Mouse (Mus musculus) midbrain, embryonic 13.5 days (tissue): ENCODE measurements around the gene Nphp3. TPM values are rescaled to one million over a fixed set of nuclear protein-coding genes. Genes with fewer than 3 reads are reported as not detected.

Source experiments
- ATAC-seq: fragments of 200-750 bp; cut with Nextera tagmentation; 2 replicates; pipeline ENCODE4 v1.8.0; 2017; ENCODE audit warnings: mild to moderate bottlenecking, moderate TSS enrichment, moderate library complexity
- H3K27ac ChIP-seq: fragments of 300-500 bp; sonication (generic); 2 replicates; pipeline ENCODE4 v1.5.1; 2015; ENCODE audit warnings: inconsistent platforms, mild to moderate bottlenecking, moderate library complexity
- H3K27me3 ChIP-seq: fragments of 300-500 bp; sonication (generic); 2 replicates; pipeline ENCODE4 v1.6.1; 2015; ENCODE audit warnings: mild to moderate bottlenecking, inconsistent platforms
- H3K36me3 ChIP-seq: fragments of 300-500 bp; sonication (generic); 2 replicates; pipeline ENCODE4 v1.6.1; 2015; ENCODE audit warnings: mild to moderate bottlenecking, inconsistent platforms
- H3K4me1 ChIP-seq: fragments of 300-500 bp; sonication (generic); replicated peaks from 2 replicates; pipeline ENCODE4 v1.6.1; 2015; ENCODE audit warnings: inconsistent platforms
- H3K4me2 ChIP-seq: fragments of 300-500 bp; sonication (generic); replicated peaks from 2 replicates; pipeline ENCODE4 v1.6.1; 2015; ENCODE audit warnings: moderate library complexity, mild to moderate bottlenecking, inconsistent platforms
- H3K4me3 ChIP-seq: fragments of 300-500 bp; sonication (generic); replicated peaks from 2 replicates; pipeline ENCODE4 v1.5.1; 2015; ENCODE audit warnings: mild to moderate bottlenecking, inconsistent platforms
- H3K9ac ChIP-seq: fragments of 300-500 bp; sonication (generic); replicated peaks from 2 replicates; pipeline ENCODE4 v1.6.1; 2015; ENCODE audit warnings: mild to moderate bottlenecking, inconsistent platforms
- H3K9me3 ChIP-seq: fragments of 300-500 bp; sonication (generic); 2 replicates; pipeline ENCODE4 v1.6.1; 2016; ENCODE audit warnings: mild to moderate bottlenecking, inconsistent platforms
- WGBS: fragments of 180-500 bp; shearing (Covaris S2); methylation state at CpG from one replicate; pipeline ENCODE4 v1.1.7; 2015; 5-methylcytosine and 5-hydroxymethylcytosine counted together
- polyA plus RNA-seq: library from polyadenylated mRNA; unstranded; fragments of >200 nt; fragmentation: Nextera tagmentation; extraction: Ambion mirVana; gene quantifications from 2 replicates; pipeline ENCODE4 v1.2.1, GENCODE M21; 2015

Nphp3 gene
- polyA plus RNA-seq: 2.8 and 3.3 TPM in 2 replicates

DNA sequence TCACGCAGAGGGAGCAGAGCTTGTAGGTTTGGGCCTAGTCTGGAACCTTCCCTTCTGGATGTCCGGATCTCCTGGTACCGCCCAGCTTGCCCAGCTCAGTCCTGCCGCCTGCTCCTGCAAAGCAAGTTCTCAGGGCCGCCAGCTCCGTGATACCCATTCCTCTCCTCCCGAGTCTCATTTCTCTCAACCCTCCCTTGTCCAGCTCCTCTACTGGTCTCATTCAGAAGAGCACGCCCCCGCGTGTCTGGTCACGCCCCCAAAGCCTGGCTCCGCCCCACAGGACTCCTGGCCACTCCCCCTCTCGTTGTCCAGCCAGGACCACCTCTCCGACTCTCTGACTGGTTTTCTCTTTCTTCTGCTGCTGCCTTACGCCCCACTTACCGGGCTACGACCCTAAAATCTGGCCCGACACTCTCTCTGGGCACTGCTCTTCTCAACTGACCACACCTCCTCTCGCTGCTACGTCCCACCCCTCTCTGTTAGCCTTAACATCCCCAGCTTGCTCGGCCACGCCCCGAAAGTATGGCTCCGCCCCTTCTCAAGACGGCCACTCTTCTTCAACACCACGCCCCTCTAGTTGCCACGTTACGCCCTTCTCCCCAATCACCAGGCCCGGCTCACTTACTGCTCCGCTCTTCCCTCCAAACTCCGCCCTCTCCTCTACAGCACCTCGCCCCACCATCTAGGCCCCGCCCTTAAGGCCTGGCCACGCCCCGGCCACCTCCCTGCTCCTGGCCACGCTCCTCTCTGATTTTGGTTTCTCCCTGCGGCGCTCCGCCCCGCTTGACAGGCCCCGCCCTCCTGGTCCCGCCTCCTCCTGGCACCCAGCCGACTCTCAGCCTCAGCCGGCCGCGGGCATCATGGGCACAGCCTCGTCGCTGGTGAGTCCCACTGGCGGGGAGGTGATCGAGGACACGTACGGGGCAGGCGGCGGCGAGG is at the start of gene Nphp3:
Gene Nphp3, plus strand, starts transcription at position 624 of the 939 bp plus-strand sequence.
- no peaks in the 10 kb centered on the region for H3K36me3 ChIP-seq
- WGBS: 2% methylated on average over 55 of the region's 55 CpGs
- peak within 1 kb of the TSS; percentile 70 for H3K4me2 ChIP-seq
- peak within 1 kb of the TSS; percentile 65 for H3K9ac ChIP-seq
- peak within 1 kb of the TSS; percentile 56 for H3K4me3 ChIP-seq
- peak; percentile 96 for ATAC-seq
- peaks cover 19% of the 10 kb centered on the region for H3K4me1 ChIP-seq
- H3K27me3 ChIP-seq: peaks cover 13% of the 10 kb centered on the region
- peak within 1 kb of the TSS; percentile 78 for H3K27ac ChIP-seq
- no peaks in the 10 kb centered on the region for H3K9me3 ChIP-seq

DNA sequence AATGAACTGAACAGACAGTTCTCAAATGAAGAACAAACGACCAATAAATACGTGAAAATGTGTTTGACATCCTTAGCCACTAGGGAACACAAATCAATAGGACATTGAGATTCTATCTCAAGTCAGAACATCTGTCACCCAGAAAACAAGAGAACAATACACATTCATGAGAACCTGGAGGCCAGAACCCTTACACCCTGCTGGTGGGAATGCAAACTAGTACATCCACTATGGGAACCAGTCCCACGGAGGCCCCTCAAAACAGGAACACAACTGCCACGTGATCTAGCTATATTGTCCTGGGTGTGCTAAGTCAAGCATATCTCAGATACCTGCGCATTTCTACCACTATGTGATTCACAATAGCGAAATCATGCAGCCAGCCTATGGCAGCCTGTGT is 43.6 kb upstream of the Nphp3 start:
- Histone ChIP-seq H3K4me2 (no peak overlapping the region), H3K4me3 (no peak overlapping the region)
- 72% methylated on average over 6 of the region's 6 CpGs for WGBS

DNA sequence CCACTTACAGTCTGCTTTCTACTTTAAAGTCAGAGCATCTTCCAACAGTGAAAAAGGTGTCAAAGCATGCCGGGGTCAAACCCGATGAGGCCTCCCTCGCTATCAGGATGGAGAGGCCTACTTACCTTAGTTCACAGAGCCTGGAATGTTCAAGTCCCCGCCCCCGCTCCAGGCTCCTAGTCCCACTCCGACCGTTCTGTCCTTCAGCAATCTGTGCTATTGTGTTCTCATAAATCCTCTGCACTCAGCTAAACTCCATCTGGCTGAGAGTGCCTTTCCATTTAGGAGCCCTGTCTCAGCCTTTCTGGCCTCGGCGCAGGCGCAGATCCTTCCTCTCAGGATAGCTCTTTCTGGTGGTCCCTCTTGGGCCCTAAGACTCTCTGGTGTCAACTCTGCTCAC is 42.4 kb upstream of the Nphp3 start:
- Histone ChIP-seq H3K9ac (no peak overlapping the region), H3K36me3 (no peaks in the 10 kb centered on the region), H3K4me3 (no peak overlapping the region), H3K27ac (no peak overlapping the region), H3K9me3 (no peaks in the 10 kb centered on the region), H3K4me1 (no peaks in the 10 kb centered on the region), H3K27me3 (no peaks in the 10 kb centered on the region), H3K4me2 (no peak overlapping the region)
- 76% methylated on average over 10 of the region's 10 CpGs for WGBS
- ATAC-seq: no peak

More for the DNA sequence above, 43.6 kb upstream of the Nphp3 start:
- H3K9ac ChIP-seq: no peak overlapping the region
- H3K4me1 ChIP-seq: no peaks in the 10 kb centered on the region
- H3K9me3 ChIP-seq: no peaks in the 10 kb centered on the region
- H3K36me3 ChIP-seq: no peaks in the 10 kb centered on the region
- no peaks in the 10 kb centered on the region for H3K27me3 ChIP-seq
- no peak for ATAC-seq
- no peak overlapping the region for H3K27ac ChIP-seq

DNA sequence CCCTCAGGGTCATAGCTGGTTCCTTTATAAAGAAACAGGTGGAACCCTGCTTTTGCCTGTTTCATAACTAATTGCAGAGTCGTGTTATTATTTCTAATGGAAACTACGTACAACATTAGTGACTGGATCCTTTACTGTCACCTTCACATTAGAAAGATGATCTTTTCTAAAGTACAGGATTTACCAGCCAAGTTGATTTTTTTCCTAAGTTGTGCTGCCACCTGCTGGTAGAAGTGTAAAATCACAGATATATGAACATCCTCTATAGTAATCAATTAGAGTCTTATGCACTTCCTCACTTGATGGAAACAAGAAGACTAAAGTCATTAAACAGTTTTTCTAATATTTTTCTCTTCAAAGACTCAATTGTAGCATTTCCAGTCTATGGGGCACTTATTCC is 5.8 kb upstream of the Nphp3 start:
- Histone ChIP-seq H3K4me2 (no peak overlapping the region), H3K4me3 (no peak overlapping the region), H3K4me1 (0 out of 2 replicates have a peak, but pooled peaks cover 3% of the 10 kb centered on the region), H3K27me3 (peaks cover 22% of the 10 kb centered on the region), H3K9me3 (no peaks in the 10 kb centered on the region), H3K27ac (no peak overlapping the region), H3K36me3 (no peaks in the 10 kb centered on the region), H3K9ac (no peak overlapping the region)
- 9% methylated on average over 2 of the region's 2 CpGs for WGBS
- ATAC-seq: no peak

DNA sequence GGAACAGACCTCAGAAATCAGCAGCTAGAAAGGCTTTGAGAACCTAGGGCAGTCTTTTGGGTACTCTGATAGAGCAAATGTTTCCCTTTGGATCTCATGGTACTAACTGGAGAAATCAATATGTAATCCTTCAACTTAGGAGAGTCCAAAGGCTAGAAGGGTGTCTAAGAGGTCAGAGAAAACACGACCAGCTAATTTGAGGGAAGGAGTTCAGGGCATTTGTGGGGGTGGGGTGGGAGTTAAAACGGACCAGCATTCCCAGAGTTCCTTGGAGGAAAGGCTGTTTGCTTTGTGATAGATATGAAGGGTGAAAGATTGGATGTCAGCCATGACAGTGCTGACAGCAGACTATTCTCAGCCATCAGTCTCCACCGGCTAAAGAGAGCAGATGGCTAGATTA is 1.7 kb upstream of the Nphp3 start:
- Histone ChIP-seq H3K27me3 (peaks cover 18% of the 10 kb centered on the region), H3K9ac (no peak overlapping the region), H3K4me1 (peaks cover 19% of the 10 kb centered on the region), H3K4me2 (no peak overlapping the region), H3K9me3 (no peaks in the 10 kb centered on the region), H3K4me3 (no peak overlapping the region), H3K36me3 (no peaks in the 10 kb centered on the region), H3K27ac (no peak overlapping the region)
- 65% methylated on average over 3 of the region's 3 CpGs for whole genome bisulfite sequencing
- no peak for ATAC-seq

DNA sequence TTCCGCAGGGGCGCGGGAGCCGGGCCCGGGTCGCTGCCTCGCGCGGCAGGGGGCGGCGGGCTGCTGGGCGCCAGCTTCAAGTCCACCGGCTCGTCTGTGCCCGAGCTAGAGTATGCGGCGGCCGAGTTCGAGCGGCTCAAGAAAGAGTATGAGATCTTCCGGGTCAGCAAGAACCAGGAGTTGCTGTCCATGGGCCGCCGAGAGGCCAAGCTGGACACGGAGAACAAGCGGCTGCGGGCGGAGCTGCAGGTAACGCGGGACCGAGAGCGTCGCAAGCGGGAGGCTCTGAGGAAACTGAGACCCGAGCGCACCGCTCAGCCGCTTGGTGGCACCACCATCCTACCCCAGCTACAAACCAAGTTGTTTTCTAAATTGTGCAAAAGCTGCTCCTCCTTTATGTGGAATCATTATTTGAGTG is 578 bp downstream of the Nphp3 start:
- Histone ChIP-seq H3K4me3 (peak overlapping the region; percentile 56), H3K27ac (peak overlapping the region; percentile 78), H3K4me1 (peaks cover 19% of the 10 kb centered on the region), H3K9ac (peak overlapping the region; percentile 65), H3K27me3 (peaks cover 8% of the 10 kb centered on the region), H3K4me2 (peak overlapping the region; percentile 70), H3K9me3 (no peaks in the 10 kb centered on the region), H3K36me3 (no peaks in the 10 kb centered on the region)
- no peak; the same call in 1 of the 2 replicates for ATAC-seq
- under 1% methylated on average over 37 of the region's 37 CpGs for WGBS

DNA sequence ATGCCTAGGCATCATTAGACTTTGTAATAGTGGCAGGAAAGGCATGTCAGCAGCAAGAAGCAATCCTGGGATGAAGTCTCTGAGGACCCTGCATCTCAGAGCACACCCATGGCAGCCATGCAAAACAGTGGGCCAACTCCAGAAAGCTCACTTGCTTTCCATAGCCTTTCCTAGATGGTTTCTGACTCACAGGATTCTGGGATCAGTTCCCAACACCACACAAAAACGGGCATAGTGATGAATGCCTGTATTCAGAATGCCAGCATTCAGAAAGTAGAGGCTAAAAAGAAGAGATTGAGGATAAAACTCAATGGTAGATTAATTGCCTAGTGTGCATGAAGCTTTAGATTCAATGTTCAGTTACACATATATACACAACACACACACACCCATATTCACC is 12.2 kb downstream of the Nphp3 start:
- no peaks in the 10 kb centered on the region for H3K9me3 ChIP-seq
- H3K4me2 ChIP-seq: no peak overlapping the region
- 75% methylated on average over 1 of the region's 1 CpGs for WGBS
- H3K27ac ChIP-seq: no peak overlapping the region
- no peak for ATAC-seq
- no peaks in the 10 kb centered on the region for H3K4me1 ChIP-seq
- H3K27me3 ChIP-seq: no peaks in the 10 kb centered on the region
- no peak overlapping the region for H3K4me3 ChIP-seq
- H3K9ac ChIP-seq: no peak overlapping the region
- H3K36me3 ChIP-seq: peaks cover 19% of the 10 kb centered on the region

DNA sequence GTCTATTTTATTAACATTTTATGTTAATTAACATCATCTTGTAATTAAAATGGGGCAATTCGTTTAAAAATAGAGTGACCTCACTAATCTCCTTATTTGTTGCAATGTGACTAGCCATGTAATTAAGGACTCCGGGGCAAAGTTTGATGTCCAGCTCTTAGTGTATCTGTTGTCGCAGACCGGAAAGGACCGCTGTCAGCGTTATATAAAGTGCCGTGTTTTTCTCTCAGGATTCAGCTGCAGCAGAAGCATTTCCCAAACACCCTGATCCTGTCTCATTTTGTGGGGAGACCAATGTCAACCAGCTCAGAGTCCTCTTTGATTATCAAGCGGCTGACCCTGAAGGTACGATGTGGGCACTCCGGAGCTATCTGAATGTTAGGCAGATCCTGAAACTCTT is 18.7 kb downstream of the Nphp3 start:
- 93% methylated on average over 10 of the region's 10 CpGs for WGBS
- peaks cover 36% of the 10 kb centered on the region for H3K36me3 ChIP-seq
- no peak for ATAC-seq

DNA sequence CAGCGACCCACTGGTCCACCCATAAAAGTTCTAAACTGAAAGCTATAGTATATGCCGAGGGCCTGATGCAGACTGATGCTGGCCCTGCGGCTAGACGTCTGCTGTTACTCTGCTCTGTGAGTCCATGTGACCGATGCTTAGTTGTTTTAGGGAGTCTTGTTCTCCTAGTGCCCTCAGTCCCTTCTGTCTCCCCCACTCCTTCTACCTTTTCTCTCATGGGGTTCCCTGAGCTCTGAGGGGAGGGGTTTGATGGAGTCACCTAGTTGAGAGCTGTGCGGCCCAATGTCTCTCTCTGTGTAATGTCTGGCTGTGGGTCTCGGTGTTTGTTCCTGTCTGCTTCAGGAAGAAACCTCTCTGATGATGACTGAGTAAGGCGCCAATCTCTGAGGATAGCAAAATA is 24.8 kb downstream of the Nphp3 start:
- Histone ChIP-seq H3K4me3 (no peak overlapping the region), H3K4me1 (no peaks in the 10 kb centered on the region), H3K27ac (no peak overlapping the region), H3K9me3 (no peaks in the 10 kb centered on the region), H3K4me2 (no peak overlapping the region), H3K36me3 (peaks cover 40% of the 10 kb centered on the region), H3K9ac (no peak overlapping the region), H3K27me3 (no peaks in the 10 kb centered on the region)
- ATAC-seq: no peak
- WGBS: 95% methylated on average over 8 of the region's 8 CpGs

More for the DNA sequence above, 18.7 kb downstream of the Nphp3 start:
- Histone ChIP-seq H3K9ac (no peak overlapping the region), H3K27me3 (no peaks in the 10 kb centered on the region), H3K4me1 (no peaks in the 10 kb centered on the region), H3K27ac (no peak overlapping the region), H3K4me2 (no peak overlapping the region), H3K9me3 (no peaks in the 10 kb centered on the region), H3K4me3 (no peak overlapping the region)

DNA sequence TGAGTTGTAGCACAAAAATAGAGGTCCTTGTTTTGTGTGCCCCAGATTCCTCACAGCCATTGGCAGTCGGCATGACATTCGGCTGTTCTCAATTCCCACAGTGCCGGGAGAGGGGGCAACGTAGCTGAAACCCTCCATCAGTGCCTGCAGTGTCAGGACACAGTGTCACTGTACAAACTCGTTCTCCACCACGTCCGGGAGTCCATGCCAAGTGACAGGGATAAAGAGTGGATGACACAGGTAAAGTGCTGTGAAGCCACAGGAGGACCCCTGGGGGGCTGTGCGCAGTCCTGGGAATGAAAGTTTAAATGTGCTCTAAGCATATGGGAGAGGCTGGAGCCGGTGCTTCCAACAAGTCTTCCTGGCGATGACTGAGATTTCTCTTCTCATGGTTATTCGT is 27.5 kb downstream of the Nphp3 start:
- Histone ChIP-seq H3K36me3 (peaks cover 32% of the 10 kb centered on the region), H3K4me2 (no peak overlapping the region), H3K9me3 (no peaks in the 10 kb centered on the region), H3K4me3 (no peak overlapping the region), H3K9ac (no peak overlapping the region), H3K27me3 (no peaks in the 10 kb centered on the region), H3K27ac (no peak overlapping the region), H3K4me1 (no peaks in the 10 kb centered on the region)
- 96% methylated on average over 11 of the region's 11 CpGs for WGBS
- no peak for ATAC-seq

DNA sequence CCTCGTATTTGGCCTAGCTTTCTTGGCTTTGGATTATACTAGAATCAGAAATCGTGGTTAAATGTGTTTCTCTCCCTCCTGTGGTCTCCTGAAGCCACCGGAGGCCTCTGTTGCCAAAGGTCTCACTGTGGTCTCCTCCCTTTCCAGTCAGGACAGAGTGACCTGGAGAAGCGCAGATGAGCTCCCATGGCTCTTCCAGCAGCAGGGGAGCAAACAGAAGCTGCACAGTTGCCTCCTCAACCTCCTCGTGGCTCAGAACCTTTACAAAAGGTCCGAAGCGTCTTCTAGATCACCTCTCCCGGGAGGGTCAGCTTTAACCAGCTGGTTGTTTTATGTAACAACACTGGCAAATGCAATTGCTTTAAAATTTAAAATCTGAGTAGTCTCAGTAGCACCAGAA is 31.9 kb downstream of the Nphp3 start:
- Histone ChIP-seq H3K4me1 (no peaks in the 10 kb centered on the region), H3K9ac (no peak overlapping the region), H3K4me2 (no peak overlapping the region), H3K4me3 (no peak overlapping the region), H3K9me3 (no peaks in the 10 kb centered on the region), H3K27me3 (no peaks in the 10 kb centered on the region), H3K36me3 (peaks cover 17% of the 10 kb centered on the region; the same call in 1 of the 2 replicates), H3K27ac (no peak overlapping the region)
- ATAC-seq: no peak
- WGBS: 83% methylated on average over 8 of the region's 8 CpGs

DNA sequence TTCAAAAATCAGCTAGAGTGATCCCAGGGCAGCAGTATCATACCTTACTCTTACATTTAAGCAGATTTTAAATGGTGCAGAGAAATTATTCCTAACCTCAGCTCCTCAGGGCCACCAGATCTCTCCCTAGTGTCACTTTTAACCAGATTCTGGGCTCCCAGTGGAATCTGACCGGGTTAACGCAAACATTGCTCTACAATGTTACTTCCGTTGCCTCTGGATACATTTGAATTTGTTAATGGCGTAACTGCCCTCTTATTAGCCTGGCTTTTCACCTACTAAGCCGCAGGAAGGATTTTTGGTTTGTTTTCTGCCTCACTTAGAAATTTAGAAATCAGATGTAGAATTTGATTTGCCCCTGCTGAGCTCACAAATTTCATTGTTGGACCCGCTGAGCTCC is 32.4 kb downstream of the Nphp3 start:
- H3K27me3 ChIP-seq: no peaks in the 10 kb centered on the region
- no peak for ATAC-seq
- 78% methylated on average over 6 of the region's 6 CpGs for WGBS

More for the DNA sequence above, 32.4 kb downstream of the Nphp3 start:
- Histone ChIP-seq H3K4me2 (no peak overlapping the region), H3K4me3 (no peak overlapping the region), H3K4me1 (no peaks in the 10 kb centered on the region), H3K9ac (no peak overlapping the region), H3K9me3 (no peaks in the 10 kb centered on the region), H3K36me3 (peaks cover 17% of the 10 kb centered on the region; the same call in 1 of the 2 replicates), H3K27ac (no peak overlapping the region)
